Mouse (Mus musculus) layer of hippocampus, postnatal 14 days (tissue): ENCODE data around the gene Clasp2. TPM values are rescaled to one million over a fixed set of nuclear protein-coding genes. Genes with fewer than 3 reads are reported as not detected.
"Not testable (repeated sequence)": the region's sequence is repeated elsewhere in the genome, so short reads cannot be mapped to it uniquely, and the experiment has no call there.

Source experiments
- DNase-seq, 2 experiments: peaks; one replicate each; pipeline ENCODE4 v3.0.0; 2021 to 2022; ENCODE audit warnings: low spot score in 2 of 2, mixed read lengths in 1 of 2
- total RNA-seq, 2 experiments: library from RNA; stranded (reverse); gene quantifications; 2 replicates each; pipeline ENCODE4 v1.2.3; 2021

The Clasp2 gene
- total RNA-seq, 2 experiments from 2014 or later = 254 to 274 TPM

DNA sequence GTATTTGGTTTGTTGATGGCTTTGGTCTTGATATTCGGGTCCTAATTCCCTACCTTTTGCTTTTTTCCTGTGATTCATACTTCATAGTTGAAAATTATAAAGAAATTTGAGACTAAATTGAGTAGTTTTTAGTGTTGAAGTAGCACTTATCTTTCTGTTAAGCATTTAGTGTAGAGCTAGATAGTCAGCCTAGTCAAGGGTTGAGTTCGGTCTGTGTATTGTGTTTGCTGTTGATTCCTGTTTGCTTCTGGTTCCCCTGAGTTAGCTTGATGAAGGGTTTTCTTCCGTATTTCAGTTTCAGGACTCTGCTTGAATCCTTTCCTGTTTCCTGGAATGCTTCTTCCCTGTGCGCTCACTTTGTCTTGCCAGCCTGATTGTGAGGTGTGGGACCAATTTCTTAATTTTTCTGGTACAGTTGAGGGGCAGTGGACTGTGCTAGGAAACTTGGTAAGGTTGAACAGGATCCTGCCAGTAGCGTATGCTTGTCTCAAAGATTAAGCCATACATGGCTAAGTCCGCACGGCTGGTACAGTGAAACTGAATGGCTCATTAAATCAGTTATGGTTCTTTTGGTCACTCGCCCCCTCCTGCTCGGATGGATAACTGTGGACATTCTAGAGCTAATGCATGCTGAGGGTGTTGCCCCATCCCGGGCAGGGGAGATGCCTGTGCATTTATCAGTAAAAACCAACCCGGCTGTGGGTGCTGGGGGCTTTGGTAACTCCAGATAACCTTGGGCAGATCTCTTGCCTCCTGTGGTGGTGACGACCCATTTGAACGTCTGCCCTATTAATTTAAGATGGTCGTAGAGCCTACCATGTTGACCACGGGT, 14.8 kb downstream of the Clasp2 start:
- DNase-seq = no peak

DNA sequence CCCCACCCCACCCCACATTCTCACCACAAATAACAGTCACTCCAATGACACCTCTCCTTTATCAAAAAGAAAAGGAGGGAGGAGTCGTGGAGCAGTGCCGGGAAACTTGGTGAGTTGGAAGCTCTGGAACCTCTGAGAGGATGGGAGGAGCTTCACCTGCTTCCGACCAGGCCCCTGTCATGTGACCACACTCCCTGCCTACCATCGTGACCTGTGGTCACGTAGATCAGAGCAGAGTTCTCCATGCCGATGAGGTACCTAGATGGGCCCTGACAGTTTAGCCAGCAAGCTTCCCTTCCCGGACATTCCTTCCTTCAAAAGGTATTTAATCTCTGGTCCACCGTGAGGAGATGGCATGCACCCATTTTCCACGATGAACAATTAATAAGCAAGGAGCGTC, 17.2 kb downstream of the Clasp2 start:
- DNase-seq = no peak

DNA sequence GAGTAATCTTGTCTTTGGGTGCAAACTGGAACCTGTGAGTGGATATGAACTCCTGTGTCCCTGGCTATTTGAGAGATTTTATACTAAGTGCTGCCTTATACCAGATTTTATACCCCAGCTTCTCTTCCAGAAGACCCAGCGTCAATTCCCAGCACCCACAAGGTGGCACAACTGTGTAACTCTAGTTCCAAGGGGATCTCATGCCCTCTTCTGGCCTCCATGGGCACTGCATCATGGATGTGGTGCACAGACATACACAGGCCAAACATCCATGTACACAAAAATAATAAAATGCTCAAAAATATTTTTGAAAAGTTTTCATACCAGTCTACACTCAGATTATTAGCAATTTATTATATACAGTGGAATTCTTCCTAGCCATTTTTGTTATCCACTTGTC, 18.4 kb downstream of the Clasp2 start:
- no peak for DNase-seq

DNA sequence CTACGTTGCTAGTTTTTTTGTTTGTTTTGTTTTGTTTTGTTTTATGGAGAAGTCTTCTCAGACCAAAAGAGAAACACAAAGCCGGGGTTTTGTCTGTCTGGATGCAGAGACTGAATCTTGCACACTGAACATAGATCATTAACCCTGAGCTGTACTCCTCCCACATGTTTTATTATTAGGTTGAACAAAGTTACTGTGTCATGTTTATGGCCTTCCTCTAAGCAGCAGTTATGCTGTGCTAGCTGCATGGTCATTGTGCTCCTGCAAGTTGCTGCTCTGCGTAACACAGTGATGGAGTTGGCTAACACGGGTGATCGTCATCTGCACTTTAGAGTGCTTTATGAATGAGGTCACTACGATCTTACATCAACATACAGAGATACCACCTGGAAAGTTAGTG, 21.1 kb downstream of the Clasp2 start:
- no peak for DNase-seq

DNA sequence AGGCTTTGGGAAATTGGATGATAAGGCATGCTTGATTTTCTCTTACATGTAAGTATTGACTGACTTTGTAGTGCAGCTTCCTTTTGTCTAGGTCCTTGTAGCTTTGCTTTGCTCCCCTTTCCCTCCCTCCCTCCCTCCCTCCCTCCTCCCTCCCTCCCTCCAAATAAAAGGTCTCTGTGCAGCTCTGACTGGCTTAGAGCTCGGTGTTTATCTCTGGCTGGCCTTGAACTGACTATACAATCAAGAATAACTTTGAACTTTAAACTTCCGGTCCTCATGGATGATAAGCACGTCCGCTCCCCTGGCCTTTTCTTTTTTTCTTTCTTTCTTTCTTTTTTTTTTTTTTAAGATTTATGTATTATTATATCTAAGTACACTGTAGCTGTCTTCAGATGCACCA, 21.9 kb downstream of the Clasp2 start:
- no peak for DNase-seq

DNA sequence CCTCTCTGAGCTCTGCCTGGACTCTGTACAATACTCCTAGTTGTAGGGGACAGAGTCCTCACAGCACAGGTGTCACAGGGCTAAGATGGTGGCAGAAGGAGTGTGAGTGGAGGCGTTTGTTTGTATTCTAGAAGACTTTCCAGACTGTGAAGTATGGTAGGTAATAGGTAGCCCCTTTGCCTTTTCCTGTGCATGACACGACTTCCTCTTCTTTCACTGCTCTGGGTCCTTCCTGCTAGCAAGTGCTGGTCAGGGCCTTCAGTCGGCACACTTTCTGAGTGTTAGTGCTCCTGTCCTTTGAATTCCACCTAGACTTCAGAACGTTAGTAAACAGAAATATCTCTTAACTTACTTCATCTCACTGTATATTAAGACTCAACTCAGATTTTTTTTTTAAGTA, 29.4 kb downstream of the Clasp2 start:
- no peak for DNase-seq

DNA sequence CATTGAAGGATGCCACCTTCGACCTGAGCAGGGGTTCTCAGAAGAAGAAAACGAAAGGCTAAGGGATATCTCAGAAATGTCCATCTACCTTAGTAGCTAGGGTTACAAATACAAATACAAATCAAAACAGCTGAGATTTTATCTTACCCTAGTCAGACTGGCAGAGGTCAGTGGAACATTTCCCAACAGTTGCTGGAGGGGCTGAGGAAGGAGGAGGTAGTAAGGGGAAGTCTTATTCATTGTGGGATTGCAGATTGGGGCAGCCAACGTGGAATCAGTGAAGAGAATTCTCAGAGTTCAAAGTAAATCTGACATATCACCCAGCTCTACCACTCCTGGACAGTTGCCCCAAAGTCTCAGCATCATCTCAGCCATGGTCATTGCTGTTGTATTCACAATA, 39.6 kb downstream of the Clasp2 start:
- DNase-seq = no peak

DNA sequence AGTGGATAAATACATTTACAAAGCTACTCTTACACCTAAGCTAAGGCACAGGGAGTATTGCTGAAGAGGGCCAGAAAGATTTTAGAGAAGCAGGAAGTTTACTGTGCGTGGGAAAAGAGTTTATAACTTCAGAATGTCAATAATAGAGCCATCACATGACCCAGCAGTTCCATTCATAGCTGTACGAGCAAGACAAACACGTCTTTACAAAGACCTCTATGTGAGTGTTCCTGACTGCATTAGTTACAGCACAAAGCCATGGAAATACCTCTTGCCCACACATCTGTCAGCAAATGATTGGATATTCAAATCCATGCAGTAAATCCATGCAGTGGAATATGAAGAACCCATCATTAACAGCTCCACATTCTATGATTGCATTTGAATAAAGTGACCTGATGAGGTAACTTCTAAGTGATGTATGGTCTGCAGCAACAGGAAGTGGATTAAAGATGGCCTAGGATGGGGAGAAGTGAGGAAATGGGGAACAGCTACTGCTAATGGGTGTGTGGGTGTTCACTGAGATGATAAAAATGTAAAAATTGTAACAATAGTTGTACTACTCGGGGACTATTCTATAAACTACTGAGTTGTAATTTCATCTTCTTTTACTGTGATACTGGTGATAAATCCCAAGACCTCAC, 41.2 kb downstream of the Clasp2 start:
- no peak for DNase-seq

DNA sequence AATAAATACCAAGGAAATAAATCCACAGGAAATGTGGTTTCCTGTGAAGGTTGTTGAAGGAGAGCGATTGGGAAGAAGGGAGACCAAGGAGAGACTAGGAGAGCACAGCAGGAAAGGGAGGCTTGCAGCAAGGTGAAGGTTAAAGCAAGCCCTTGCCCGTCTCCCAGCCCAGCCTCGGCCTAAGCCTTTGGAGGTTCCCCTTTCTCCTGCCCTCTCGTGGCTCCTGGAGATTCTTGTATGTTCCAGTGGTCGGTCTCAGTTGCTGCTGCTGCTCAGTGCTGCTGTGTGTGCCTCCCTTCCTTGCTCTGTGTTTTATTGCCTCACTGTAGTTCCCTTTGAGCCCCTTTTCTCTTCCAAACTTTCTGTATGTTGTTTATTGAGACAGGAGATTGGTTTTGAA, 42.4 kb downstream of the Clasp2 start:
- no peak for DNase-seq

DNA sequence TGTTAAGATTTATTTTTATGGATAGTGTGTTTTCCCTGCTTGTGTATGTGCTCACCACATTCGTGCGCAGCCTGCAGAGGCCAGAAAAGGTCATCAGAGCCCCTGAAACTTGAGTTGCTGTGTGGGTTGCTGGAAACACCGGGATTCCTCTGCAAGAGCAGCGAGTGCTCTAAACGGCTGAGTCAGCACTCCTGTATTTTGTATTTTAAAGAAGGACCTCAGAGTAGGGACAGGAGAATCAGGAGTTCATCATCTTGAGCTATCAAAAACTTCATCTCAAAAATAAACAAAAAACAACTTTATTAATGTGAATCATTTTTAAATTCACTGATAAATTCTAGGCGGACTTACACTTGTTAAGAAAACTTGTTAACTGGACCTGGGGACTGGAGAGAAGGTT, 48.0 kb downstream of the Clasp2 start:
- DNase-seq = not testable (repeated sequence)

DNA sequence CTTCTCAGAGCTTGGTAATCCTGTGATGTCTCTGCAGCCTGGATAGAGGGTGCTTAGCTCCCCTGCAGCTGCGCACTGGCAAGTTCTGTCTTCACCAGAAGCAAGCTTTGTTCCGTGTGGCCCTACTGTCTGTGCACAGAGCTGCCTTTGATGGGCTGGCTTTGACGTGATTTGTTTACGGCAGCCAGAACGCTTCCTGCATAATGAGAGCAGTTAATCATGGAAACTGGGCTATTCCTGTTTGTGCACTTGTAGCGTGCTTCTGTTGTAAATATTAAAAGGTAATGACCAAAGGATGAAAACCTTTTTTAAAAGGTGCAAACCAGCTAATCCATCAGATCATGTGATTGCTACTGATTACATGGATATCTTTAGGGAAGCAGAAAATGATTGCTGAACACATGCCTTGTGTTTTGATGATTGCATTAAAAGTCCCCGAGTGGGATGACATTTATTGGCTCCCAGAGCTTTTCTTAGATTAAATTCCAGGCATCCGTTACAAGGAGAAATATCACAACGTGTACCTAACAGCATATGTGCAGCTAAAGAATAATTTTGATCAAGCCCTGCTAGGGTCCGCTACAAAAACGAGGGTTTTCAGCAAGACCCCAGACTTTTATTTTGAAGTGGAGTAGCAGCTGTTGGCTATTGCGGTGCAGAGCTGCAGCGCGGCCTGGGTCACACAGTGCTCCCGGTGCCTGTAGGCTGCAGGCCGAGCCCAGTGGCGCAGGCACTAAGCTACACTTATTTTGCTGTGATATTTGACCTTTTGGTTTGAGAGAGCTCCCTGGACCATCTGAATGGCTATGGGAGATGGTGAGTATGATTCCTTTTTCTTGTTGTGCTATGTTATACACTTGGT, 51.6 kb downstream of the Clasp2 start:
- DNase-seq = peak; percentile 81 to 90

DNA sequence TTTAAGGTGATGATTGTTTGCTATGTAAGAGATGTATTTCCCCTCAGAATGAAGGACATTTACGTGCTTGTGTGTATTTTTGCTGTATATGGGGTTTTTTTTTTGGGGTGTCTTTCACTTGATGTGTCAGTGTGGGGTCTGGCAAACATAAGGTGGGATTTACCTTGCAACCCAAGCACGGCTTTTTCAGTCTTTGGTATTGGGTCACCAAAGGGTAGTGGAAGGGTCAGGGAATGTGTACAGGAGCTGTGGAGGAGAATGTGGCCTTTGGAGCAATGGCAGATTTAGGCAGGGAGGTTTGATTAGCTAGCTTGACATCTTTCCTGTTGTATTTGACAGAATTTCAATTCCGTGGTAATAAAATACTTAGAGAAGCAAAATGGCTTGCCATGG, 52.2 kb downstream of the Clasp2 start:
- DNase-seq = peak in 1 of 2 experiments; percentile 16

DNA sequence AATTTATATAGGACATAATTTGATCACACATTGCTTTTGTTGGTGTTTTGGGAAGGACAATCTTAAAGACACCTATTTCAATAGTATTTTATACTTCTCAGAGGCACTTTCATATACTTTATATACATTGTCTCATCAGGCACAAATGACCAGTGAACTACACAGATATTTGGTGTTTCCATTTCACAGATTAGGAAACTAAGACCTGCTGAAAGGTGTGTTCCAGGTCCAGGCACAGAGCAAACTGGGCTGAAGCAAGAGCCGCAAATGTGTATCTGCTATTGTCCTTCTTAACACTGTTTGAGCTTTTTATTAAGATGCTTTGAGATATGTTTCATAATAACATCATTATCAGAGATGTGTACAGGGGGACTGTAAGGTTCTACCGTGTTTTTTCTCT, 52.7 kb downstream of the Clasp2 start:
- no peak for DNase-seq

DNA sequence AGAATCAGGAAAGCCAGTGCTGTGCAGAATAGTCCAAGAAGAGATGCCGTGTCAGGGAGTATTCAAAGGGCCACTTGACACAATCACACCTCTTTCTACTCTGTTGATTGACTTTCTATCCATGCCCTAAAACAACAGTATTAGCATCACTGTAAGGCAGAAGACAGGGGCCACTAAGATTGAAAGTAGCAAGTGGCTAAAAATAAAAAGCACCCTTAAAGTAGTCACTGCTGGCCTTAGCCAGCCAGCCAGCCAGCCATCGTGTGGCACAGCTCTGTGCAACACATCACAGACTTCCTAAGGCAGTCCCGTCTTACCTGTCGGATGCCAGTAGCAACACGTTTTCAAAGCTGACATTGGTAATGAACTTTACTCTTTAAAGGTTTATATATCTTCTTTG, 55.9 kb downstream of the Clasp2 start:
- DNase-seq = no peak

DNA sequence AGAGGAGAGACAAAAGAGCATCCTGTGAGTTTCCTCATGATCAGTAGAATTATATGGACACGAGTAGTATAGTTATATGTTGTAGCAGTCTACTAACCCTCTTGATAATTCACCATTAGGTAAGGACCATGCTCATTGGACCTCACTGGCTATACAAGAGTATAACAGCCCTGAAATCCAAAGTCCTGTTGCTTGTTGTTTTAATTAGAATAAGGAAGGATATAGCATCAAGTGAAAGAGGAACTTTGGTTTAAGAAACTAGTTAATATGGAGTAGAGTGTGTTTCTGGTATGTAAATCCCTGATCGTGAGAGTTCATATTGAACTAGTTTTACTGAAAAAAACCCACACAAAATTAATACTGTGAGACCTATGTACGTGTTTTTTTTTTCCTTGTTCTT, 59.4 kb downstream of the Clasp2 start:
- DNase-seq = no peak

DNA sequence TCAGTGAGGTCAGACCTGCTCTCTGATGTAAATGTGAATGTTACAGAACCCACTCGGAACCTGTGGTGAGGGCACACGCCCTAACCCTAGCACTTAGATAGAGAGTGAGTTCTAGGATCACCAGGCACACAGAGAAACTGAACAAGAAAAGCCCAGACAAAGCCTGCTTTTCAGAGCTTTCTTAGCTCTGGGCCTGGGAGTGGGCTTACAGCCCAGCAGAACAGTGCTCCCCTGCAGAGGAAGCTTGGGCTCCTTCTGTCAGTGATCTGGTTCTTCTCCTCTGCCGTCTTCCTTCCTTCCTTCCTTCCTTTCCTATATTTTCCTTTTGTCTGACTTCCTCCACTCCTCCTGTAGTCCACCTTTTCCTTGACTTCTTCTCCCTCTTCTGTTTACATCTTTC, 61.5 kb downstream of the Clasp2 start:
- DNase-seq = no peak

DNA sequence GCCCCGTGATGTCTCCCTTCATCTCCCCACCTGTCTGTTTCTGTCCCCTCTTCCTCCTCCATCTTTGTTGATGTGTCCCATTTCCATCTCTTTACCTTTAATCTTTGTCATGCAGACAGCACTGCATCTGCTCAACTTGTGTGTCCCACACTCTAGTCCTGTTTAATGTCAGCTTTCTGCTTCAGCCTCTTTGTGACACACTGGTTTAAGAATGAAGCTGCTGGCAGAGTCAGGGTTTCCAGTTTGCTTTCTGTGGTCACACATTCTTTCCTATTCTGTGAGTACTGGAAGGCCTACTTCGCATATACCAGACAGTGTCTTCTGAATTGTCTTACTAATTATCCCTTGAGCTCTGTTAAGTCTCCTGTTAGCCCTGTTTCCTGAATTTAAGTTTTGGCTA, 62.5 kb downstream of the Clasp2 start:
- DNase-seq = no peak

DNA sequence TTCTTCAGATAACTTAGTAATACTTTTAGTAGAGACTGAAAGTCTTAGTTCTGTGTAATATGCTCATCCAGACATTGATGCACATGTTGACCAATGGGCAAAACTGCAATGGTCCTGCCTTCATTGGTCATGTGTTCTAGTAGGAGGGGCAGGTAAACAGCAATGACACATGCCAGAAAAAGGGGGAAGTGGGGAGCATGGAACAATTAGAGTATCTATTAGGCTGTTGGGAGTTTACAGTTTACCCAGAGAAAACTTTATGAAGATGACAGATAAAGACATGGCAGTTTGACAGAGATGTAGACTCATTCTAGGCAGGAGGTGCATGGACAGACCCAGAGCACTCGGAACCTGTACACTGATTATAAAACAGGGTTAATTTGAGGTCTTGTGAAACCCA, 64.1 kb downstream of the Clasp2 start:
- DNase-seq = no peak

DNA sequence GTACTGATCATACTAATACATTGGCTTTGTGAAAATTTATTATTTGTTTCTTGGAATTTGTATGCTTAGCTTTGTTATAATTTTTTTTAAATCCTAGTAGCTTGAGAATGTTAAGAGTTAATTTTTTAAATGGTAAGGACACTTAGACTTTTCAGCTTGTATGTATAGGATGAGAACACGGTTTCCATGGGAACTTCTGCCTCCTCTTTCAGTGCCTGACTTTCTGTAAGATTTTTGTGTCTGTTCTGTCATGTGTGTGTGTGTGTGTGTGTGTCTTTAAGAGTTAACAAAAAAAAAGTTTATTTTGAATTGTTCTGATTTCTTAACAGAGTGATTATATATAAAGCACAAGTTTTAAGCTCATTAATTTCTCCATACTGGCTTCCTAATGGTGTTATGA, 70.1 kb downstream of the Clasp2 start:
- DNase-seq = no peak

DNA sequence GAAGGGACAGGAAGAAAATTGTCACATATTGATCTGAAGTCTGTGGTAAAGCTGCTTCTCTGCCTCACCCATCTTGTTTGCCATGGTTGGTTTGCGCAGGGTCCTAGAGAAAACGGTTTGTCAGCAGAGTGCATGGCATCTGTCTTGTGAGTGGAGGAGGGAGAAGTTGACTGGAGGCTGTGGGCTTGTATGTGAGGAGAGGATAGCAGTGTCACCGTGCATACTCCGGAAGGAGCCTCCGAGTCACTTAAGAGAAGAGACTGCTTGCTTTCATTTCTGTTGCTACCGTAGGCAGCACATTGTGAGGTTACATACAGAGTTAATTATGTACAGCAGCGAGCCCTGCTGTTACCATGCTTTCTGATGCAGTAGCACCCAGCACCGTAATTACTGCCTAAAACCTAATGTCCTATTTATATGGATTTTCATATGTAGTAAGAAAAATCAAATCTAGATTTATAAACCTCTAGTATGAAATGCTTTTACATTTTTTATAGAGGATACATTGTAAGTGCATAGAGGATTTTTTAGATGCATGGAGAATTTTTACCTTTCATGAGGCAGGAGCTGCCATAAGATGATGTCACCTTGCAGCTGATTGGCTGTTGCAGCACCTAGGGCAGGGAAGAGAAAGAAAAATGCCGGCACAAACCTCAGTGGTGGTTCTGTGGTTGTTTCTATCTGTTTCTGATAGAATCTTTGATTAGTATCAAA, 70.8 kb downstream of the Clasp2 start:
- peak; percentile 78 to 84 for DNase-seq

DNA sequence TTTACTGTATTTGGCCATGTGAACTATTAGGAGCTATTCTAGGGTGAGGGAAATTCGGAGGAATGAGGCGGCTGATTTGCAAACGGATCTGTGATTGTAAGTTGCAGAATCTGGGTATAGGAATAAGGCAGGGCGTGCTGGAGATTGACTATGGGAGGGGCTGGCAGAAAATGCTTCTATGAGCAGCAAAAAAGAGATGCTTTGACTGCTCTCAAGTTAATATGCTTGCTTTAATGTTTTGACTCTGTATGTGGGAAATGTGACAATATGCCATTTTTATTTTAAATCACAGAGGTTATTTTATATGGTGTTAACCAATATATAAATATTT, 71.4 kb downstream of the Clasp2 start:
- DNase-seq = peak in 1 of 2 experiments; percentile 53
